Mouse (Mus musculus): Measurements from ENCODE around the gene Scn5a.

DNA sequence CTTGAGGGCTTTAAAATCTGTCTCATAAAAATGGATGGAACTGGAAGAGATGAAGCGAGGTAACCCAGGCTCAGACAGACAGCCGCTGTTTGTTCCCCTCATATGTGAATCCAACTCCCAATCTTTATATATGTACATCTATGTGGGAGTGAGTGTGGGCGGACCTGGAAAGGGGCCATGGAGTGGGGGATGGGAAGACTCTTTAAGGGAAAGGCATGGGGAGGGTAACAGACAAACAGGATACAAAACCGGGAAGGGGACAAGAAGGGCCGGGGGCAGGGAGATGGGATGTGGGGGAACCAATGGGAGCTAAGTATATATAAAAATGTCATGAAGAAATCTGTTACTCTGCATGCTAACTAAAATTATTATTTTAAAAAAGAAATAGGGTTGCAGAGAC is 81.9 kb downstream of the Scn5a start:
- no peak for TF ChIP-seq POLR2A (IDR thresholded peaks at IDR 0.05; ENCODE audit: low read depth, low read length)
- TF ChIP-seq CTCF (conservative IDR thresholded peaks at IDR 0.05 in 1 of 2, IDR thresholded peaks at IDR 0.05 in 1 of 2; ENCODE audit: low read depth in 2 of 2, low read length in 2 of 2) = no peak
- no peak for TF ChIP-seq UBTF (IDR thresholded peaks at IDR 0.05; ENCODE audit: low read depth, low read length)
- no peak for TF ChIP-seq SMC3 (IDR thresholded peaks at IDR 0.05; ENCODE audit: low read depth, low read length)
- TF ChIP-seq RCOR1 (conservative IDR thresholded peaks at IDR 0.05; ENCODE audit: low read depth, low read length) = no peak
- TF ChIP-seq NRF1 (IDR thresholded peaks at IDR 0.05; ENCODE audit: low read depth, low read length) = no peak
- TF ChIP-seq POLR2AphosphoS2 (IDR thresholded peaks at IDR 0.05; ENCODE audit: low read depth, low read length) = no peak
- TF ChIP-seq EP300 (IDR thresholded peaks at IDR 0.05; ENCODE audit: low read length) = no peak
- no peak for TF ChIP-seq USF2 (conservative IDR thresholded peaks at IDR 0.05; ENCODE audit: low read depth, low read length)
- no peak for TF ChIP-seq ETS1 (conservative IDR thresholded peaks at IDR 0.05; ENCODE audit: low read depth, low read length)

All from CH12.LX (cell line).